Mouse (Mus musculus) thymus, adult 2 months (tissue): ENCODE measurements around the gene Ccdc154. TPM values are rescaled to one million over a fixed set of nuclear protein-coding genes. Genes with fewer than 3 reads are reported as not detected.
"Not testable (repeated sequence)": the region's sequence is repeated elsewhere in the genome, so short reads cannot be mapped to it uniquely, and the experiment has no call there.

ENCODE experiments used
- DNase-seq: peaks from one replicate; pipeline ENCODE4 v3.0.0; 2021
- H3K27ac ChIP-seq: fragments of 200-500 bp; 2 replicates; pipeline ENCODE4 v1.5.1; 2012; ENCODE audit warnings: low read length, control low read depth; ENCODE audit not compliant: control insufficient read depth, insufficient read depth
- H3K27me3 ChIP-seq: fragments of 200-500 bp; 2 replicates; pipeline ENCODE4 v1.6.1; 2012; ENCODE audit warnings: mild to moderate bottlenecking, low read length, moderate library complexity, mixed read lengths; ENCODE audit not compliant: control insufficient read depth, insufficient read depth
- H3K36me3 ChIP-seq: fragments of 200-500 bp; 2 replicates; pipeline ENCODE4 v1.6.1; 2012; ENCODE audit warnings: mild to moderate bottlenecking, low read length, moderate library complexity; ENCODE audit not compliant: control insufficient read depth, insufficient read depth
- H3K4me1 ChIP-seq: fragments of 200-500 bp; replicated peaks from 2 replicates; pipeline ENCODE4 v1.6.1; 2012; ENCODE audit warnings: low read length; ENCODE audit not compliant: control insufficient read depth, insufficient read depth
- H3K4me3 ChIP-seq: fragments of 200-500 bp; 2 replicates; pipeline ENCODE4 v1.5.1; 2012; ENCODE audit warnings: mild to moderate bottlenecking, low read length, control low read depth, moderate library complexity; ENCODE audit not compliant: control insufficient read depth, insufficient read depth
- CTCF ChIP-seq: fragments of 200-500 bp; IDR thresholded peaks from 2 replicates; pipeline ENCODE4 v1.5.1; 2012; ENCODE audit warnings: mild to moderate bottlenecking, control low read depth, low read length, moderate library complexity, borderline replicate concordance; ENCODE audit not compliant: control insufficient read depth, poor library complexity, insufficient read depth; ENCODE audit errors: extremely low read depth
- POLR2A ChIP-seq: fragments of 200-500 bp; IDR thresholded peaks from 2 replicates; pipeline ENCODE4 v1.6.1; 2012; ENCODE audit warnings: mild to moderate bottlenecking, low read length, control low read depth, moderate library complexity; ENCODE audit not compliant: control insufficient read depth, poor library complexity, insufficient read depth; ENCODE audit errors: extremely low read depth
- WGBS: fragments of 180-500 bp; shearing (Covaris S2); methylation state at CpG from one replicate; pipeline ENCODE4 v1.1.7; 2018; 5-methylcytosine and 5-hydroxymethylcytosine counted together
- polyA plus RNA-seq: library from polyadenylated mRNA; depleted of rRNA; stranded (reverse); fragments of >200 nt; gene quantifications from 2 replicates; pipeline ENCODE4 v1.2.3, GENCODE M21; 2012; rRNA removed

Ccdc154 gene
- 0.05 and 0.09 TPM in 2 replicates for polyA plus RNA-seq

DNA sequence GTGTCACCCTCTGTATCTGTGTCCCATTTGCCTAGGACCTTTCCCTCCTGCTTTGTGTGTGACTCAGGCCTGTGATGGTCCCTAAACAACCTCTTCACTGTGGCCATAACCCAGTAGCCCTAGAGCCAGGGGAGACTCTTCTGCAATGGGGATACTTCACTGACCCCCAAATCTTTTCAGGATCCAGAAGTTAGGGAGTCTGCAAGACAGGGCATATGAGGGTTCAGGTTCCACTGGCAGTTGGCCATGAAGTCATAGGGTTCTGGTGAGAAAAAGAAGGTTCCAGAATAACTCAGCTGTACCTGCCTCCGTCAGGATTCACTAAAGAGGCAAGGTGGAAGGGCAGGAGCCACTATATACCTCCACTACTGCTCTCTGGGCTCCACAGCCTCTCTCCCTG is at the start of gene Ccdc154:
Gene Ccdc154, plus strand, starts transcription at position 301 of the 400 bp plus-strand sequence.
- 96% methylated on average over 1 of the region's 1 CpGs for WGBS
- Histone ChIP-seq H3K27ac (no peak within 1 kb of the TSS), H3K4me3 (no peak within 1 kb of the TSS), H3K36me3 (no peaks in the 10 kb centered on the region), H3K4me1 (no peaks in the 10 kb centered on the region), H3K27me3 (no peaks in the 10 kb centered on the region)
- no peak for TF ChIP-seq POLR2A
- no peak for TF ChIP-seq CTCF
- no peak for DNase-seq

DNA sequence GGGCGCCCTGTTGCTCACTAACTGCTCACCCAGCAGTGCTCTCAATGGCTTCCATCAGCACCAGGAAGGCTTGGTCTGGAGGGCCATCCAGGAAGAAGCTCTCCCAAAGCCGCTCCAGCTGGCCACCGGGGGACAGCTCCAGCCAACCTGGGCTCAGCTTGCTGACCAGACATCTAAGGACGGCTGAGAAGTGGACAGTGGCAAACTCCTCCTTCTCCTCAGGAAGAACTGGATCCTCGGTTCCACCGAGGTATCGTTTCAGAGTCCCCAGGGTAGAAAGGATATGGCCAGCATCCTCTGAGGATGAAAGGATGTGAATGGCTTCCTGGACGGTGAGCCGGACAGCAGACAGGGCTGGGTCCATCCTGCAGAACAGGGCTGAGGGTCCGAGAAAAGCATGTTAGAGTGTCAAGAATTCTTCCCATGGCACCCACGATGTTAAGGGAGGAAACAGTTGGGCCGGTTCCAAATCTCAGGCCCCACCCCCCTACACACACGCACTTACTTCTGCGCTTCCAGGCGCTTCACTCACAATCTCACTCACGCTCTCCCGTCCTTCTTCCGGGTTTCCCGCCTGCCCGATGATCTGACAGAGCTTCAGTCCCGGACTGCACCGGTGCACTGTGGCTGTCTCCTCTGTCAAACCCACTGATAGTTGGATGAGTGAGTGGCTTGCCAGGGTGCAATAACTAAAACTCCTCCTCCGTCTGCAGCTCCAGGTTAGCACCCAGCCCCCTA is 47.2 kb upstream of the Ccdc154 start:
- Histone ChIP-seq H3K27me3 (no peaks in the 10 kb centered on the region), H3K27ac (no peak overlapping the region), H3K4me3 (peak overlapping the region; percentile 58), H3K4me1 (peaks cover 17% of the 10 kb centered on the region), H3K36me3 (no peaks in the 10 kb centered on the region)
- 14% methylated on average over 23 of the region's 23 CpGs for WGBS
- no peak for DNase-seq
- TF ChIP-seq POLR2A, result no peak
- TF ChIP-seq CTCF, result no peak

DNA sequence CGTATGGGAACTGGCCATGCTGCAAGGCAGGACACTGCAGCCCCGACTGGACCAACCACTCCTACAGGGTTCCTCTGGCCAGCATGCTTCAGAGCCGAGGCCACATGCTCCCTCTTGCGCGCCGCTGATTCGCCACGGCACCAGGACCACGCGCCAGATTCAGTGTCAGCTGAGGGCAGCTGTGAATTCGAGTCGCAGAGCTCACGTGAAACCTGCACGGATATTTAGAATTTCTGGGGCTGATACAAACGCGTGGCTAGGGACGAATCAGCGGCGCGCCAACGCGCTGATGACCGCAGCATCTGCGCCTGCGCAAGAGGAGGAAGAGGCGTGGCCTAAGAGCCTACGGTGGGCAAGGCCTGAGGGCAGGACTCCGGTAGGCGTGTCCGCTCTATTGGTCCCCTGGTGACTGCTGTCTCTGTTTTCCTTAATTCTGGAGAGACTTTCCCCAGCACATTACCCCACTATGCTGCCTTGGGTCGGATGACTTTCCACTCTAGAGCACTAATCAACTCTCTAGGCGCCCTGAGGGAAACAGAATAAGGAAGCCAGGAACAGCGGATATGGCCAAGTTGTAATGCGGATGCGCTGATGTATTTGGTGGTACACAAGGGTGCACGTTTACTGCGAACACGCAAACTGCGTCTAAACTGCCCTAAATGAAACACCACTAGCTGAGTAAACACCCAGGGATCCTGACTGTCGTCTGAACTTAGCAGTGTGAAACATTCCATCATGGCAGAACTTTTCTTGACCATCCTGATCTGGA is 46.4 kb upstream of the Ccdc154 start, which contains the start of gene Telo2:
Gene Telo2, minus strand, starts transcription at position 304 of the 769 bp plus-strand sequence.
- Histone ChIP-seq H3K4me3 (peak within 1 kb of the TSS; percentile 58), H3K4me1 (peaks cover 17% of the 10 kb centered on the region), H3K27ac (peak within 1 kb of the TSS; percentile 1; the same call in 1 of the 2 replicates), H3K27me3 (no peaks in the 10 kb centered on the region), H3K36me3 (no peaks in the 10 kb centered on the region)
- WGBS, result 6% methylated on average over 40 of the region's 40 CpGs
- TF ChIP-seq CTCF (no peak; the same call in 1 of the 2 replicates), POLR2A (no peak)
- DNase-seq, result peak; percentile 91

- no peak overlapping the region for H3K27ac ChIP-seq
- TF ChIP-seq POLR2A (no peak), CTCF (no peak)
- no peaks in the 10 kb centered on the region for H3K27me3 ChIP-seq
- peak; percentile 34 for DNase-seq
- no peak overlapping the region for H3K4me3 ChIP-seq
- WGBS, result 47% methylated on average over 4 of the region's 4 CpGs
- peaks cover 15% of the 10 kb centered on the region for H3K4me1 ChIP-seq
- H3K36me3 ChIP-seq, result no peaks in the 10 kb centered on the region
These were observed 45.0 kb upstream of the Ccdc154 start for GRCm38 (mm10) chr17:25117263-25117662.

GRCm38 (mm10) chr17:25120406-25120805 is 41.9 kb upstream of the Ccdc154 start, which contains the start of gene Ptx4:
Gene Ptx4, plus strand, starts transcription at chr17:25120760.
- H3K27me3 ChIP-seq, result no peaks in the 10 kb centered on the region
- no peak for DNase-seq

DNA sequence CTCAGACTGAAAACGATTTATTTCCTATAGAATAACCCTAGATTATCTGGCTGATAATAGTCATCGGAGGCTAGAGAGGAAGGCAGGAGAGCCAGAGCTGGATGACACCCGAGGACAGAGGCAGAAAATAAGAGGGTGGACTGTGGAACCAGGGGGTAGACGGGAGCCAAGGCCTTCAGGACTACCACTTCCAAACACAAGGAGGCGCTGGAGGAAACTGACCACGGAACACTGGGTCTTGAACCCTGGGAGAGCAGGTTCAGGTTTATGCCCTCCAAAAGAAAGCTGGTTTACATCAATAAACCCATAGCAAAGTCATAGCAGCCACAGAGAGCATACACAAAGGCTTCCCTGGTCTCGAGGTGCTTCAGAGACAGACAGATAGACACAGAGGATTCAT is 38.3 kb upstream of the Ccdc154 start:
- H3K27ac ChIP-seq, result no peak overlapping the region
- no peak overlapping the region for H3K4me3 ChIP-seq
- no peaks in the 10 kb centered on the region for H3K27me3 ChIP-seq
- DNase-seq, result peak; percentile 51
- TF ChIP-seq POLR2A, result no peak
- peak; percentile 41; the same call in 1 of the 2 replicates for TF ChIP-seq CTCF
- WGBS, result 26% methylated on average over 7 of the region's 7 CpGs
- H3K36me3 ChIP-seq, result no peaks in the 10 kb centered on the region
- H3K4me1 ChIP-seq, result no peaks in the 10 kb centered on the region

More at GRCm38 (mm10) chr17:25120406-25120805, 41.9 kb upstream of the Ccdc154 start, which contains the start of gene Ptx4:
- TF ChIP-seq CTCF, result no peak
- H3K27ac ChIP-seq, result no peak within 1 kb of the TSS
- 0 out of 2 replicates have a peak, but pooled peaks cover 5% of the 10 kb centered on the region for H3K4me1 ChIP-seq
- no peak within 1 kb of the TSS for H3K4me3 ChIP-seq
- WGBS, result 39% methylated on average over 3 of the region's 3 CpGs
- H3K36me3 ChIP-seq, result no peaks in the 10 kb centered on the region

- H3K4me3 ChIP-seq, H3K36me3 ChIP-seq, H3K27me3 ChIP-seq, DNase-seq, H3K4me1 ChIP-seq, H3K27ac ChIP-seq: not testable (repeated sequence)
- WGBS, result 69% methylated on average over 3 of the region's 3 CpGs
These were observed 36.7 kb upstream of the Ccdc154 start for GRCm38 (mm10) chr17:25125442-25126060.
